Comparison of ENCODE assay signal across 9 mouse cellular contexts in genomic region chr8:72354272-72354671, GRCm38 (mm10). TPM values are rescaled to one million over a fixed set of nuclear protein-coding genes. Genes with fewer than 3 reads are reported as not detected.
DNase-seq lines count a peak whose midpoint lies in the region; ATAC-seq and TF ChIP-seq lines count a peak whose summit lies in the region.
"Had no signal": no experiment of that assay in that cellular context is flagged by ENCODE, and none has a peak within 500 bp of the region (broad histone marks: within the 10 kb centered on the region; RNA-seq: fewer than 3 reads in every experiment).

No protein-coding gene starts in this region.

- TF ChIP-seq CTCF in forebrain, postnatal 0 days (IDR thresholded peaks at IDR 0.05; ENCODE audit: low read depth) = no peak

- peaks cover 67% of the 10 kb centered on the region for H3K36me3 ChIP-seq in heart, embryonic 14.5 days (ENCODE audit: control insufficient read depth, insufficient read depth, low read length)
- no peaks in the 10 kb centered on the region; the same call in 1 of the 2 replicates for H3K36me3 ChIP-seq in liver, embryonic 11.5 days (ENCODE audit: control insufficient read depth, insufficient read depth, low read length)
- peaks cover 70% of the 10 kb centered on the region for H3K36me3 ChIP-seq in forebrain, postnatal 0 days (ENCODE audit: insufficient read depth)

- no peak for ATAC-seq in heart, embryonic 14.5 days (ENCODE audit: insufficient number of reproducible peaks, insufficient read depth, low FRiP score, low read depth)
- ATAC-seq in liver, embryonic 11.5 days (replicated peaks; ENCODE audit: low FRiP score) = 0 out of 2 replicates have a peak, but pooled peaks have one; percentile 42
- no peak for ATAC-seq in forebrain, postnatal 0 days

- peaks cover 18 to 33% of the 10 kb centered on the region in 2 experiments for H3K4me1 ChIP-seq in heart, embryonic 14.5 days (ENCODE audit: control insufficient read depth in 2 of 2, insufficient read depth in 2 of 2, low read length in 2 of 2)
- H3K4me1 ChIP-seq in liver, embryonic 11.5 days (replicated peaks; ENCODE audit: control insufficient read depth, insufficient read depth, low read length) = peaks cover 25% of the 10 kb centered on the region
- no peaks in the 10 kb centered on the region for H3K4me1 ChIP-seq in forebrain, postnatal 0 days (ENCODE audit: insufficient read depth)
- H3K4me1 ChIP-seq: embryonic facial prominence, embryonic 15.5 days had no signal

- peak overlapping the region; percentile 47 to 56 for H3K27ac ChIP-seq in heart, embryonic 14.5 days (replicated peaks in 1 of 2; ENCODE audit: control insufficient read depth in 1 of 2, insufficient read depth in 1 of 2, low read depth in 2 of 2, low read length in 2 of 2)
- H3K27ac ChIP-seq in liver, embryonic 11.5 days (ENCODE audit: low read depth, low read length) = peak overlapping the region; percentile 32; the same call in 1 of the 2 replicates
- no peak overlapping the region for H3K27ac ChIP-seq in forebrain, postnatal 0 days (ENCODE audit: low read depth, low read length)
- H3K27ac ChIP-seq: embryonic facial prominence, embryonic 15.5 days had no signal

- no peaks in the 10 kb centered on the region for H3K9me3 ChIP-seq in heart, embryonic 14.5 days (ENCODE audit: control insufficient read depth, low read length)
- H3K9me3 ChIP-seq in liver, embryonic 11.5 days (ENCODE audit: control insufficient read depth, low read length) = no peaks in the 10 kb centered on the region
- H3K9me3 ChIP-seq in forebrain, postnatal 0 days (ENCODE audit: low read length) = no peaks in the 10 kb centered on the region
- H3K9me3 ChIP-seq: embryonic facial prominence, embryonic 15.5 days had no signal

- H3K27me3 ChIP-seq in heart, embryonic 14.5 days (ENCODE audit: control insufficient read depth, insufficient read depth, low read length) = no peaks in the 10 kb centered on the region
- no peaks in the 10 kb centered on the region for H3K27me3 ChIP-seq in liver, embryonic 11.5 days (replicated peaks; ENCODE audit: control insufficient read depth, insufficient read depth, low read length)
- no peaks in the 10 kb centered on the region for H3K27me3 ChIP-seq in forebrain, postnatal 0 days (ENCODE audit: insufficient read depth, low read length)
- H3K27me3 ChIP-seq: embryonic facial prominence, embryonic 15.5 days had no signal

- H3K9ac ChIP-seq in heart, embryonic 14.5 days (ENCODE audit: low read length) = no peak overlapping the region
- no peak overlapping the region for H3K9ac ChIP-seq in liver, embryonic 11.5 days (ENCODE audit: low read depth, low read length)
- H3K9ac ChIP-seq in forebrain, postnatal 0 days = no peak overlapping the region
- H3K9ac ChIP-seq: embryonic facial prominence, embryonic 15.5 days had no signal

- 50% methylated on average over 11 of the region's 11 CpGs for WGBS in heart, embryonic 14.5 days
- 28% methylated on average over 11 of the region's 11 CpGs for WGBS in liver, embryonic 11.5 days
- WGBS in forebrain, postnatal 0 days = 84% methylated on average over 11 of the region's 11 CpGs

- H3K4me3 ChIP-seq in heart, embryonic 14.5 days (ENCODE audit: control insufficient read depth in 1 of 2, insufficient read depth in 1 of 2, low read depth in 1 of 2, low read length in 2 of 2) = no peak overlapping the region
- no peak overlapping the region for H3K4me3 ChIP-seq in liver, embryonic 11.5 days (ENCODE audit: low read depth, low read length)
- no peak overlapping the region for H3K4me3 ChIP-seq in forebrain, postnatal 0 days (ENCODE audit: low read depth, low read length)
- H3K4me3 ChIP-seq: embryonic facial prominence, embryonic 15.5 days had no signal

- no peak overlapping the region for H3K4me2 ChIP-seq in heart, embryonic 14.5 days (ENCODE audit: low read length)
- peak overlapping the region; percentile 27; the same call in 1 of the 2 replicates for H3K4me2 ChIP-seq in liver, embryonic 11.5 days
- H3K4me2 ChIP-seq in forebrain, postnatal 0 days (ENCODE audit: low read depth) = no peak overlapping the region
- H3K4me2 ChIP-seq: embryonic facial prominence, embryonic 15.5 days had no signal

- peak; percentile 63 for DNase-seq in adrenal gland, adult 2 months
- no peak for DNase-seq in adrenal gland, adult 18-20 months (ENCODE audit: low spot score in 2 of 2)
- DNase-seq in liver, embryonic 11.5 days (ENCODE audit: low spot score) = peak; percentile 48
- DNase-seq in spleen, adult 12 weeks (ENCODE audit: low spot score) = peak; percentile 50
- no peak for DNase-seq in cerebellum, postnatal 4 days (ENCODE audit: low spot score in 2 of 2)
- DNase-seq in ovary, postnatal 36 days (ENCODE audit: low spot score) = no peak
- no peak for DNase-seq in forebrain, postnatal 0 days

RNA-seq across cellular contexts. Expression of gene Klf2, which starts 35.4 kb away (rescaled TPM):
- total RNA-seq in adrenal gland, adult 2 months (2021) = 10 to 100 TPM; 34.4 to 53.0 TPM
- 94.5 and 128 TPM in 2 replicates for polyA plus RNA-seq in adrenal gland, adult 2 months (2012; rRNA removed)
- 10 to 100 TPM; 44.4 to 68.3 TPM for total RNA-seq in adrenal gland, adult 18-20 months (2021)
- polyA plus RNA-seq in heart, embryonic 14.5 days (2014; fragmentation: Nextera tagmentation; extraction: Ambion mirVana) = 22.0 and 24.1 TPM in 2 replicates
- polyA plus RNA-seq in liver, embryonic 11.5 days (2014; fragmentation: Nextera tagmentation; extraction: Ambion mirVana) = 5.3 and 5.5 TPM in 2 replicates
- 3.8 and 4.0 TPM in 2 replicates for total RNA-seq in forebrain, postnatal 0 days (2014; rRNA removed)
- 9.5 and 10.1 TPM in 2 replicates for polyA plus RNA-seq in forebrain, postnatal 0 days (2015; fragmentation: Nextera tagmentation; extraction: Ambion mirVana)

RNA-seq across cellular contexts. Expression of gene Gm10282, which starts 49.2 kb away (rescaled TPM):
- 10 to 100 TPM in 1 of 2 experiments, 1 to 10 TPM in 1; 6.4 to 17.1 TPM for total RNA-seq in adrenal gland, adult 2 months (2021)
- 0.10 and 0.33 TPM in 2 replicates for polyA plus RNA-seq in adrenal gland, adult 2 months (2012; rRNA removed)
- total RNA-seq in adrenal gland, adult 18-20 months (2021) = 10 to 100 TPM in 1 of 2 experiments, 1 to 10 TPM in 1; 4.1 to 11.3 TPM
- polyA plus RNA-seq in heart, embryonic 14.5 days (2014; fragmentation: Nextera tagmentation; extraction: Ambion mirVana) = 17.9 and 18.1 TPM in 2 replicates
- 20.8 TPM in 2 replicates for polyA plus RNA-seq in liver, embryonic 11.5 days (2014; fragmentation: Nextera tagmentation; extraction: Ambion mirVana)
- total RNA-seq in forebrain, postnatal 0 days (2014; rRNA removed) = 4.5 and 4.7 TPM in 2 replicates
- polyA plus RNA-seq in forebrain, postnatal 0 days (2015; fragmentation: Nextera tagmentation; extraction: Ambion mirVana) = 14.9 and 15.4 TPM in 2 replicates

Comparison
In these comparisons a context has a peak if more than half of its experiments do, and no peak if none do; other contexts are left out.
1. DNase-seq: peak in adrenal gland, adult 2 months (single experiment), liver, embryonic 11.5 days (single experiment) and spleen, adult 12 weeks (single experiment); none in adrenal gland, adult 18-20 months (0 of 2), cerebellum, postnatal 4 days (0 of 2), ovary, postnatal 36 days (single experiment) and forebrain, postnatal 0 days (single experiment).
2. RNA of gene Gm10282, which starts 49.2 kb away (polyA plus RNA-seq): 20.8 TPM in liver, embryonic 11.5 days, 17.9 to 18.1 TPM in heart, embryonic 14.5 days and 14.9 to 15.4 TPM in forebrain, postnatal 0 days; 0.10 to 0.33 TPM in adrenal gland, adult 2 months; every median in the first group is over 10 times any median in the second.